Mouse (Mus musculus) layer of hippocampus, postnatal 36 days (tissue): ENCODE measurements around the gene Eml4. TPM values are rescaled to one million over a fixed set of nuclear protein-coding genes. Genes with fewer than 3 reads are reported as not detected.
A peak's percentile ranks its signal among the peaks of the same experiment; 100 is the strongest.

ENCODE experiments used
- DNase-seq, 2 experiments: peaks; one replicate each; pipeline ENCODE4 v3.0.0; 2022
- total RNA-seq, 2 experiments: library from RNA; stranded (reverse); gene quantifications; 2 replicates each; pipeline ENCODE4 v1.2.3; 2021

The Eml4 gene
- total RNA-seq, result 10 to 100 TPM; 25.8 to 27.0 TPM

DNA sequence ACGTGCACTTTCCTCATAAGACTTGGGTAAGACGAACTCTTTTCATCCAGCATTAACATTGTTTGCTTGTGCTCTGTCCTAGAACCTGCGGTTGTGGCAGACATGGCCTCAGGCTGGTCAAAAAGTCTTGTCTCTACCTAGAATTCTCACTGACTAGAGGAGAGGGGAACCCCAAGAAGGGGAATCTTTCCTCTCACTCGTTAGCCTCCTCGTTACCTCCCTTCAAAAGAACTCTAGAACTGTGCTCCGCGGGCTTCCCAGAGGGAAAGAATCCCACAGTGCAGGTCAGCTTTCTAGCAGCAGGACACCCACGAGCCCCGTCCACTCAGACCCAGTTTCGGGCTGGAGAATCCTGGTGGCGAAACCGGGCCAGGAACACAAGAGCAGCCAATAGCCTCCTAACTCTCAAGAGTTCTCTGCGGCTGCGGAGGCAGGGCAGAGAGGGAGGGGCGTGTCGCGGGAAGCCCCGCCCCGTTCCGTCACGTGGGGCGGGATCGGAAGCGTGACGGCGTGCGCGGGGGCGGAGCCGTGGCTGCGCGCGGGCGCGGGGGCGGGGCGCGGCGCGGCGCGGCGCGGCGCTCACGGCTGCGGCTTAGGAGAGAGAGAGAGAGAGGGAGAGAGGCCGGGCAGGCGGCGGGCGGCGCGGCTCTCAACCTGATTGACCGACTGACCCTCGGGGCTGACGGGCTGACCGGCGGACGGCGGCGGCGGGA, at the start of gene Eml4:
Eml4 (plus strand) TSS at position 553 of the 713 bp plus-strand sequence.
- DNase-seq, result peak; percentile 92 to 93

DNA sequence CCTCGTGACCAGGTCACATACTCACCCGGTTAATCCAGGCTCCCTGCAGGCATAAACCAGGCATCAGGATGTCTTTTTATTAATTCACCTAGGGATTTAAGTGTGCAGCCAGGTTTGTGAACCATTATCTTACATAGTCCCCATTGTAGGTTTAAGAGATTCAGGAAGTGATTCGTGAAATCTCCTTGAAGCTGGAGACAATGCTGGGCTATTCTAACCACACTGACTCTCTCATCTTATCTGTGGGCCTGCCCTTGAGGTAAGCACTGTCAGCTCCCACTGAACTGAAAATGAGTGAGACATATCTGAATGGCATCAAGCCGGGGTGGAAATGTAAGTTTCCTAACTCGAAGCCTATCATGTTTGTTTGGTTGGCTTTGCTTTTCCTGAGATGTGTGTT, 49.3 kb upstream of the Eml4 start:
- DNase-seq, result no peak

DNA sequence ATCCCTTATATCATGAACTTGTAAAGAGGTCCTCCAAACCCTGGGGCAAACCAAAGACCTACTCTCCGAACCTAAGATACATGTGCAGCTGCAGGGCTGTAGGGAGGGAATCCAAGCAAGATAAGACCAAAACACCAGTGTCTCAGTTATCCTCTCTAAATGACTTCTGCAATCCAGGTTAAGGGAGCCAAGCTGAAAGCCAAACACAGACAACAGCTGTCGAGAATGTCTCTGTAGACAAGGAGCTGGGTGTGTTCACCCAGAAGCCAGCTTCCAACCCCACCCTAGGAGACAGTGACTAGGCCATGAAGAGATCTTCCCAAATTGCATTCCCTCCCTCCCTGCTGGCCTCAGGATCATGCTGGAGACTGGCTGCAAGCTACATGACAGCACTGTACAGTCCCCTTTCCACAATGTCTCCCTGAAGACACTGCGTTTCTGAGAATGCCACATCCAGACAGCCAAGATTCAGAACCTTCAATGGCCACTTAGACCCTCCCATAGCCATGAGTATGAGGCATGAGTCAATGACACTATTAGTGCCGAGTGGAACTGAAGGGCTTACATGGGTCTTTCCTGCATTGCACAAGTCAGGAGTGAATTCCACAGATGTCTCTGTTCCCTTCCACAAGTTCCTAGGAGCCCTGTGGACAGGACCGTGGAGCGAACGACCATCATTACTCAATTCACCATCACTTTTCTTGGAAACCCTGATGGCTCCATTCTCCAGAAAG, 46.5 kb upstream of the Eml4 start:
- no peak for DNase-seq

DNA sequence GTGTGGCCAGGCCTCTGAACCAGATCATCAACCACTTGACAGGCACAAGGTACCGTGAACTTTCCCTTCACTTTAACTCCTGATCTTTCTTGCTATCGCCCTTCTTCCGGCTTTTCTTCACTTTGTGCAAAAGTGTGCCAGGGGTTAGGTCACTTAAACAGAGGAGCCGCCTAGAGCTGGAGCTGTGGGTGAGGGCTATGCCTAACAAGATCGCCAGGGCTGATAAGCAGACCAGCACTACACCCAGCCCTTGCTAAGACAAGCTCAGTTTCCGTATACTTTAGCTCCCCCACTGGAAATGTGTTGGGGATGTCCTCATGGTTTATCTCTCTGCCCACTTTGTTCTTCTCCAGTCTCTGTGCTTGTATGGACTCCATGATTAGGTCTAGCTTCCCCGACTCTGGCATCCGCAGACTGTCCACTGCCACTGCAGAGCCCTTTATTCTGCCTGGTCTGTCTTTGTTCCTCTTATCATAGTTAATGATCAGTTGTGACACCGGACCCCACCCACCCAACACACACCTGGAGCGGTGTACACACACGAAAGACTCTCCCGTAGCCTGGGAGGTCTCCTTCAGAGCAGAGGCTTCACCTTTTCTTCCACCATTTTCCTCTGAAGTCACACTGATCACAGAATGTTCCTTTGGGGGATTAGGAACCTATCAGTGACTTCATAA, 43.6 kb upstream of the Eml4 start:
- DNase-seq, result no peak

DNA sequence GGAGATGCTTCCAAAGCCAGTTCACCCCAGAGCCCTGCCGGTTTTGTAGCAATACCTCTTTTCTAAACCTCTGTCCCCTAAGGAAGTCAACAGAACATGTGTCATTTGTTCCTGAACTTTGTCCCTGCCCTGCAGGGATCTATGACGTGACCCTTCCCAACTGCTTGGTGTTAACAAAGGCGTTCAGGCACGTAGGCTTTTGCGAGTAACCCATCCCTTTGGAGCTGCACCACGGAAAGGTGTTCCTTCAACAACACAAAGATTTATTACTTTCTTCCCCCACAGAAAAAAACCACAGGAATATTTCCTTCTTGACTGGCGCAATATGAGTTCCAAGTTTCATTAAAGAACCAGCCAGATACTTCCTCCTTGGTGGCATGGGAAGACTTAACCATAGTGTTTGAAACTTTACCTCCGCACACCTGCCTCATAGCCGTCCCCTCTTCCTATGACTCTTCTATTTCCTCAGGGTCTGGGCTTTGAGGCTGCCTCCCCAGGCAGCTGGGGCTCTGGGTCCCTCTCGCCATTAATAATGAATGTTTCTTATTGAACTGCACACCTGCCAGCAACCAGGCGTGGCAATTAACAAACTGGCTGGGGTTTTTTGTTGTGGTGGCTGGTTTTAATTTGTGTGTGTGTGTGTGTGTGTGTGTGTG, 43.0 kb upstream of the Eml4 start:
- no peak for DNase-seq

DNA sequence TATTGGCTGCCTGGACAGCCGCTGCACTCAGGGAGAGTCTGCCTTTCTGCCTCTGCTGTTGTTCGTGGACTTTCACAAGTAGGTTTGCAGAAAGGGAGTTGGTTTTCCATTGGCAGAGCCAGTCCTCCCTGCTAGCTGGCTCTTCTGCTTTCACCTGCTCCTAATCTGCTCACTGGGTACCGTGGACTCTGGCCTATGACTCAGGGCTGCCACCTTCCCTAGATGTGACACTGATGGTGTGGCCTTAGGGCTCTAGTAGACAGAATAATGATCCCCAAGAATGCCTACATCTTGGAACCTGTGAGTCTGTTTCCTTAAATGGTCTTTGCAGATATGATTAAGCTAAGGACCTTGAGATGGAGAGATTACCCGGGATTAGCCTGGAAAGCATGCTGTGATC, 42.3 kb upstream of the Eml4 start:
- no peak for DNase-seq

DNA sequence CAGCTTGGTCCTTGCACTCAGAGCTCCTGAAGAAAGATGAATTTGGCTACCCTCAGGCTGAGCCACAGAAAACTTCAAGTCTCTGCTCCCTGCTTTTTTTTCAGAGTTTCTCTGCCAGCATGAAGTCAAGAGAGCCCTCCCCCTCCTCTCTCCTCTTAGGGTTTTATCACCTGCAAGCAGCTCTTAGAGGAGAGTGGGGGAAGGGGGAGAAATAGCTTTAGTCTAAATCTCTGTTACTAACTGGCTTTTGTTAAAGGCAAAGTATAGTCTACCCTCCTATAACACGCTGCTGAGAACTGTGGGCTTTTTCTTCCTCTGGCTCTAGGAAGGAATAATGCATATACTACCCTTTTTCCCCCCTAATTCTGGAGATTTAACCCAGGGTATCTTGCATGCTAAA, 41.5 kb upstream of the Eml4 start:
- DNase-seq, result no peak

DNA sequence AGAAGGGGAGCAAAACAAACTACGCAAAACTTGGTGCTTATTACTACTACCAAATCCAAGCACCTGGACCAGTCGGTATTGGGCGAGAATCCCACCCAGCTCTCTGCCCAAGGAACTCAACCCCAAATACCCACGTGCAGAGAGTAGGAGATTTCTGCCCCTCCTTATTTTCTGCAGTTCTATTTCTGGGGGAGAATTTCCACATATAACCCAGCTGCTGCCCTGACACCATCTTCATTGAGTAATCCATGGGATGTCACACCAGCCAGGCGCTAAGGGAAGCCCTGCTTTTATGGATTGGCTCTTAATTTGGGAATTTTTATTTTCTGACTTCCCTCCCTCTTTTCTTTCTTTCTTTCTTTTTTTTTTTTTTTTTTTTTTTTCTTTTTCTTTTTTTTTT, 38.9 kb upstream of the Eml4 start:
- DNase-seq, result no peak

DNA sequence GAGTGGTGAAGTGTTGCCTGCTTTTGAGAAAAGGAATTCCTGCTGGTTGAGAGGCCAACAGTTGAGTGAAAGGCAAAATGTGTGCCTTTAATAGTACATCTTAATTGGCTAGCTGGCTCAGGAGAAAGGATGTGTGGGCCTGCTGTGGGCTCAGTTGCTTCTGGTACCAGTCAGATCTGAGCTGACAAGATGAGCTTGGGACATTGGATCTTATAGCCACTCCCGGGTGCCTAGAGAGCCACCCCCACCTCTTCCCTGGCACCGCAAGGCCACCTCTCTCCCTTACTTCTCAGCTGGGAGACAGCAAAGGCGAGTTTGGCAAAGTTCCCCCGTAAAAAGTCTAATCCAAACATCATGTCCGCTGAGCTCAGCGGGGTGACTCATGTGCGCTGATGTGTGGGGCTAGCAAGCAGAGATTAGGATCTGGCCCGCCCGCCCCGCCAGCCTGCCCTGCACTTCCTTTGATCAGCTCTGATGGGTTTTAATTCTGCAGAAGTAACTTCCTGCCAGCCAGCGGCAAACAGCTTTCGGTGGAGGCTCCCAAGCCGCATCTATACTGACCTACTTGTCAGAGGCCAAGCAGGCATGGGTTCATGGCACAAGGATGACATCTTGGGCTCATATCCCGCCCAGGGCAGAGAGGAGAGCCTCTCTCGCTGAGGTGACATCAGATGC, 38.4 kb upstream of the Eml4 start:
- DNase-seq, result no peak

DNA sequence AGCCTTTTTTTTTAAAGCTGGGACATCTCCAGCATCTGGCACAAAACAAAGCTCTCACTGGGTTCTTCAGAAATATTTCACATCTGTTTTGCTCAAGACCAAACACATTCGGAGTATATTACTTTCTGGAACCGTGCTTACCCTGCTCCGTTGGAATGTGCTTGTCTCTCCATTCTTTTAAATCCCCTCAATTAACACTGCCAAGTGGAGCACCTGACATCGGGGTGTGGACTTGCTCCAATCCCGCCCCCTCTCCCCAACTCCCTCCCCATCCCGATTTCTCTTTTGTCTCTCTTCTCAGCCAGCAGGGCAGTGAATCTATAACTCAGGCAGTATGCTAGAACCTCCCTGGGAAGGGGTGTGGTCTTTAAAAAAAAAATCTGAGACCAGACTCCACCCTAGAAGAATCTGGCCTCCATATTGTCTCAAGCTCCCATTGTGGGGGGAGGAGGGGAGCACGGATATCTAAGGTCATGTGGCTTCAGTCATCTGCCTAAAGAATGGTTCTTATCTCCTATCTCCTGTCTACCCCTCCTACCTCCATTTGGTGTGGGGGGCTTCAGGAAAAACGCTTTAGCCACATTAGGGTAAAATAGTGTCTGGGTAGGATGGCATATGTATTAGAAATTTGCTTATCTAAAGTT, 37.6 kb upstream of the Eml4 start:
- DNase-seq, result no peak

DNA sequence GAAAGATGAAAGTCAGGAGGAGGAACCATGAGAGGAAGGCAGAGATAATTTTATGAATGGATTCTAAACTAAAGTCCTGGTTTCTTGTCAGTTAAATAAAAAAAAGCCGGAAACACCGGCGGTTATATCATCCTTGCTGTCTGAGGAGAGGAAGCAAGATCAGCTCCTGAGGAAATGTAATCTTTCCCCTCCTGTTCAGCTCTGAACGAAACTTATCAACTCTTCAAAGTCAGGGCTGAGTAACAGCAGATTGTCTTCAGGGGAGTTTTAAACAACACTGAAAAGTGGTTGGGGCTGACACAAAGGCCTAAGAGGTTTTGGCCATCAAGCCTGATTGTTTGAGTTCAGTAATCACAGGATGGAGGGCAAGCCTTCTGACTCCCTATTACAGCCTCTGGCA, 35.3 kb upstream of the Eml4 start:
- no peak for DNase-seq

DNA sequence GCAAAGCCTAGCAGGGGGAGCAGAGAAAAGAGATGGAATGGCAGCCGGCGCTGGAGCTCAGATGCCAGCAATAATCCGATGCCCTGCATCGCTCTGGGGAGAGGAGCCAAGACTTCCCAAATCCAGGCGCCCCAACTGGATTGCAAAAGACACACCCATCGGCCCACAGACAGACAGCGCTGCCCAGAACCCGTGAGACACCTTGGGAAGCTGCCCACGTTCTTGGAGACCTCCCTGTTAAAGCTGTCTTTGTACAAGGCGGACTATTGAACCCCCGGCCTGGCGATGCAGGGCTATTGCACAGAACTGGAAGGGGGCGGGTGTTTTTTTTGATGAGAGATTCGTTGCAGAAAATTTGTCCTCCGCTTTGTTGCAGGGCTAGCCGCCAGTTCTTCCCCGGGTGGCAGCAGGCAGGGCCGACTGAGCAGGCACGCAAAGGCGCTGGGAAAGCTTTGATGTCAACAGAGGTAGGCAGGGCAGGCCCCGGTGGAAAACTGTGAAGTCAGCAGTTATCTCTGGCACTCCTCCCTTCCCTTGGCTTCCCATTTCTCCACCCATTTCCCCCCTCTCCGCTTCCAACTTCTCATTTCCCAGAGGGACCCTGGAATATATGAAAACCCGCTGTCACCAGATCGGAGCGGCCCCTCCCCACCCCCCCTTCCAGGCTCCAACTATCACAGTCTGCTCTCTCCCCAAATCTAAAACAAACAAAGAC, 28.0 kb upstream of the Eml4 start:
- DNase-seq, result peak; percentile 57 to 62

DNA sequence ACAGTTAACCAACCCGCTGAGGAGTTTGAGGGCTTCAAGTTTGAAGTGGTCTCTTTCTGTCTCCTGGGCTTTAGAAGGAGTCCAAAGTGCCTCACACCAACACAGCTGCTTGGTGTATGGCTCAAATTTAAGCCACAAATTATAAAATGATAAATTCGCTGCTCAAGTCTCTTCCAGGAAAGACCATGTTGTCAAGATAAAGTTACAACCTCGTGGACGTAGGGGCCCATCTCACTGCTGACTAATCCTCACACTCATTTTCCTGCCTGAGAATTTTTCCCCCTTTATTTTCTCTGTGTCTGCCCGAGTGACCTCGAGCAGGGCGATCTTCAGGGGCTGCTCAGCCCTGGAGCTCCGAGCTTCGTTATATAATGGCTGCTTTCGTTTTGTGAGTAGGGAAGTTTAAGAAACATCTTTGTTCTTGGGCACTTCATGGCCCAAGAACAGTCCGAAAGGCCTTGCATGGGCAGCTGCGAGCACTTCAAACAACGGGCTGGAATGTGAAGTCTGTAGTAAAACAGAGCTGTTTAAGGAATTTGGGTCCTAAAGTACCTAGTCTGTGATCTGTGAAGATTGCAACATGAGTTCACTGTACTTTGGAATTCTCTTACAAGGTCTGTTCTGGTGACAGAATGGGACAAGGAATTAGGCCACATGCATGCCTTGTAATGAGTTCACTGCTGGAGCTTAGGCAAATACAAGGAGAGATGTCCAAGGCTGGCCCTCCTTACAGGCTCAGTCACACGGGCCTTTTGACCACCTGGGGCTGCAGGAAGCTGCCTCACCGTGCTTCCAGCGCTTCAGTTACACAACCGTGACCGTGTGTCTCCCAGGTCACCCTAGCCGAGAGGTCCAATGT, 27.1 kb upstream of the Eml4 start:
- no peak for DNase-seq

DNA sequence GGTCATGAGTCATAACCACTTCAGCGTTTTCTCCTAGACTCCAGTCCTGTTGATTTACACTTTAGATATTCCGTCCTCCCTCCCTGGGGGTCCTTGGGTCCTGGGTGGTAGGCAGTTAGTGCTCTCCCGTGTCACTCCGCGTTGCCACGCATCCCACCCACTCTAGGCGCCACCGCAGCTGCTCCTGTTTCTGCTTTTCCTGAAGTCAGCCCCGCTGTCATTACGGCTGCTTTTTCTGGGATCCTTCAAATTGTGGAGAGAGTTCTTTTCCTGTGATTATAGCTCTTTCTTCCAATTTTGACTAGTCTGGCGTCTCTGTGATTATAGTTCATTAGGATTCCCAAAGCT, 26.5 kb upstream of the Eml4 start:
- DNase-seq, result peak in 1 of 2 experiments; percentile 17

DNA sequence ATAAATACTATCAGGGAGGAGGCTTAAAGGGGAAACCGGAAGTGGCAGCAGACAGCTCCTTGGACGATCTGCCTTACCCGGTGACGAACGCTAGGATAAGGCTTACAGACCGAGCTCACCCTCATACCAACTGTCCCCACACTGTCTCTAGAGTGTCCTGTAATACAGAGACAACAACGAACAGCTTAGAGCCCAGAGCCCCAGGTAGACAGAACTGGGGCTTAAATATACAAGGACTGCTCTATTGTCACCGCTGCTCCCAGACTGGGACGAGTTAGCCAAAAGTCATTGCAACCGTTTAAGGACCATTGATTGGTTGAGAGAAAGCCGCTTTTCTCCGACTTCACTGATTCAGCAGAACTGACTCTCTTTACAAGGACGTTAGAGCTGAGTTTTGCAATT, 15.5 kb upstream of the Eml4 start:
- no peak for DNase-seq

DNA sequence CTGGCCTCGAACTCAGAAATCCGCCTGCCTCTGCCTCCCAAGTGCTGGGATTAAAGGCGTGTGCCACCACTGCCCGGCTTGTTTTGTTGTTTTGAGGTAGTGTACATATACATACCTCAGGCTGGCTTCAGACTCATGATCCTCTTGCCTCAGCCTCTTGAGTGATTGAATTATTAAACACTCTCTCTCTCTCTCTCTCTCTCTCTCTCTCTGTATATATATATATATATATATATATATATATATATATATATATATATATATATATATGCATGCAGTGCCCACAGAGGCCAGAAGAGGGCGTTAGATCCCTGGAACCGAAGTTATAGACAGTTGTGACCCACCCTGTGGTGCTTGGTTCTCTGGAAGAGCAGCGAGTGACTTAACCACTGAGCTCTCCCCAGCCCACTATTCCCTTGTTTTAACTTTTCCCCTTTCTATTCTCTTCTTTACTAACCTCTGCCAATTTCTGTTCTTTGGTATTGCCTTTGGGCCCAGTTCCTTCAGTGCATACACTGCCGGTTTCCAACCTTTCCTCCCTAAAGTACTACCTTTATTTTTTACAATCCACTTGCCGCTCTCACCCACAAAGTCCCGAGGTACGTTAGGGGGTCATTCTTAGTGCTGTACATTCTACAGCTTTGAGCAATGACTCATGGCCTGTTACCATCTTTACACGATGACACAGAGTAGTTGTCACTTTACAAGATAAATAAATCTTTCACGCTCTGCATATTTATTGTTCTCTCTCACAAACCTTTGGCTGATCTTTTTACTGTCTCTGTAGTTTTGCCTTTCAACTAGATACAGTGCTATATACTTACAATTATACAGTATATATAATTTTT, 13.5 kb upstream of the Eml4 start:
- DNase-seq, result no peak

DNA sequence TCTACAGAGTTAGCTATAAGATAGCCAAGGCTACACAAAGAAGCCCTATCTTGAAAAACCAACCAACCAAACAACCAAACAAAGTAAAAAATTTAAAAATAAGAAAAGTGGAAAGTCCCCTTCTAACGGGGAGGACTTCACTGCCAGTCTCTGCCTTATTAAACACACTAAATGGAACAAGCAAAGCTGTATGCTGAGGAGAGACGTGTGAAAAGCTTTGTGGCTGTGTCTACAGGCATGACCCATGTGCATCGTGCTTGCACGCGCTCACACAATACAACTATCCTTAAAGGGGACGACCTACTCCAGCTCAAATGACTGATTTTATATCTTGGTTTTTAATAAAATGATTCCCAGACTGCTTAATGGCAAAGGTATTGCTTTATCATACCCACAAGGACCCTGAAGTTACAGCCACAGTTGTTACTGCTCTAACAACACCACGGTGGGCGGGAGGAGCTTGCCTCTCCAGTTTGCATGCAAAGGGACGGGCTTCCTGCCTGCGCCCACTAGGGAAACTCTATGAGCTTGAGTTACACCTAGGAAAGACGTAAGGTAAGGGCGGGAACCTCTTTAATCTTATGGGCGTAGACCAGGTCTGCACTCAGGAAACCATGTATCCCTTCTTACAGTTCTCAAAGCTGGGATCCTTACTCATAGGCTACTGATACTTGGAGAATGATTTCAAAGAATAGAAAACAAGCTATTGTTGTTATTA, 11.2 kb upstream of the Eml4 start:
- DNase-seq, result no peak

DNA sequence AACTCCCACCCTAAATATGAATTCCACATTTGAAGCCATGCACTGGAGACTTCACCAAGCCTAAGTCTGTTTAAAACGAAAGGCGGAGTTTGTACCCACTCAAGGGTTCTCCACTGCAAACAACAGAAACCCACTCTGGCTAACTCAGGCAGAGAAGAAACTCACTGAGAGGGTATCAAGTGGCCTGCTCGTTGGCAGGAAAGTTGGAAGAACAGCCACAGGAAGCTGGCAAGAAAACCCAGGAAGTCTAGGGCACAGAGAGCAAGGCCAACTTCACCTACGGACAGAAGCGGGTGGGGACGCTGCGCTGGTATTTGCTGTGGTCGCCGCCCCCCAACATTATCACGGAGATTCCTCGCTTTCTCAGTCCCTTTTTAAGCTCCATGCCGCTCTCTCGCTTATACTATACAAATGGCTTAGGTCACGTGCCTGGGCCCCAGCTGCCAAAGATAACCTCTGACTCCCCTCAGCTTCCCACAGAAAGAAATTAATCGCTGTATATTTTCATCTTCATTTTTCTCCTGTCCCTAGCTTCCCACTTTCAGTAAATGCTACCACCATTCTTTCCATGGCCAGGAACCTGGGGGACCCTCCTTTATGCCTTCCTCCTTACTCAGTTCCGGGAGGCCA, 9.7 kb upstream of the Eml4 start:
- DNase-seq, result no peak
